Mouse (Mus musculus): Measurements from ENCODE around the gene Psmb2. TPM values are rescaled to one million over a fixed set of nuclear protein-coding genes. Genes with fewer than 3 reads are reported as not detected.

Gene Psmb2
- total and polyA plus RNA-seq, 2 experiments: 99.1 to 192 TPM

DNA sequence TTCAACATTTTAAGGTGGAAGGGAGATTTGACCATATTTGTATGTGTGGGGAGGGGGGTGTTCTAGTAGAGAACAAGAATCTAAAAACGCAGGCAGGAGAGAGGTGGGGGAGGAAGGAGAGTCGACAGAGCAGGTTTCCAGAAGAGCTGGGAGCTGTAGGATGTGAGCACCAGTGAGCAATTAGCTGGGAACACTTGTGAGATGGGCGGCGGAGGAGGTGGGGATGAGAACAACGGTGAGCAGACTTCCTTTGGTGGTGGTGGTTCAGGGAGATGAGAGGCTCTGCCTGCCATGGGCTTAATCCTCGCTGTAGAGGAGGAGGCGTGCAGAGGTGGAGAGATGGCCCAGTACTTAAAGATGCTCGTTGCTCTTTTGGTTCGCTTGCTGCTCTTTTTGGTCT is 35.5 kb upstream of the Psmb2 start:
- no peaks in the 10 kb centered on the region for H3K79me2 ChIP-seq (ENCODE audit: control insufficient read depth, insufficient read depth, low read length)
- no peak overlapping the region for H3K9ac ChIP-seq (ENCODE audit: low read depth, low read length)
- WGBS: 51% methylated on average over 9 of the region's 9 CpGs
- no peaks in the 10 kb centered on the region for H3K4me1 ChIP-seq (ENCODE audit: control insufficient read depth, insufficient read depth, low read length)
- H3K27ac ChIP-seq (replicated peaks; ENCODE audit: insufficient read depth, low read depth, low read length): no peak overlapping the region
- no peak for DNase-seq (ENCODE audit: extremely low read depth, low read depth, low spot score)
- H3K36me3 ChIP-seq (ENCODE audit: control insufficient read depth, insufficient read depth, low read length): no peaks in the 10 kb centered on the region
- H3K4me3 ChIP-seq (ENCODE audit: insufficient read depth, low read depth, low read length): no peak overlapping the region
- no peak for TF ChIP-seq POLR2A (IDR thresholded peaks at IDR 0.05; ENCODE audit: extremely low read depth, insufficient read depth, low read length)
- TF ChIP-seq CTCF (IDR thresholded peaks at IDR 0.05; ENCODE audit: low read depth, low read length): no peak
- H3K27me3 ChIP-seq (ENCODE audit: control insufficient read depth, insufficient read depth, low read length): no peaks in the 10 kb centered on the region

- TF ChIP-seq POLR2A (IDR thresholded peaks at IDR 0.05; ENCODE audit: extremely low read depth, insufficient read depth, low read length) (no peak), CTCF (IDR thresholded peaks at IDR 0.05; ENCODE audit: low read depth, low read length) (no peak)
- no peaks in the 10 kb centered on the region for H3K36me3 ChIP-seq (ENCODE audit: control insufficient read depth, insufficient read depth, low read length)
- H3K27me3 ChIP-seq (ENCODE audit: control insufficient read depth, insufficient read depth, low read length): no peaks in the 10 kb centered on the region
- no peak overlapping the region for H3K27ac ChIP-seq (replicated peaks; ENCODE audit: insufficient read depth, low read depth, low read length)
- H3K4me3 ChIP-seq (ENCODE audit: insufficient read depth, low read depth, low read length): no peak overlapping the region
- 84% methylated on average over 4 of the region's 4 CpGs for WGBS
- DNase-seq (ENCODE audit: extremely low read depth, low read depth, low spot score): no peak
- no peaks in the 10 kb centered on the region for H3K4me1 ChIP-seq (ENCODE audit: control insufficient read depth, insufficient read depth, low read length)
- no peak overlapping the region for H3K9ac ChIP-seq (ENCODE audit: low read depth, low read length)
- H3K79me2 ChIP-seq (ENCODE audit: control insufficient read depth, insufficient read depth, low read length): no peaks in the 10 kb centered on the region
Observed at GRCm38 (mm10) chr4:126643815-126644214, 33.6 kb upstream of the Psmb2 start.

GRCm38 (mm10) chr4:126644333-126644963 is 33.0 kb upstream of the Psmb2 start:
- no peaks in the 10 kb centered on the region for H3K4me1 ChIP-seq (ENCODE audit: control insufficient read depth, insufficient read depth, low read length)
- no peak overlapping the region for H3K27ac ChIP-seq (replicated peaks; ENCODE audit: insufficient read depth, low read depth, low read length)
- H3K27me3 ChIP-seq (ENCODE audit: control insufficient read depth, insufficient read depth, low read length): no peaks in the 10 kb centered on the region
- H3K79me2 ChIP-seq (ENCODE audit: control insufficient read depth, insufficient read depth, low read length): no peaks in the 10 kb centered on the region
- TF ChIP-seq POLR2A (IDR thresholded peaks at IDR 0.05; ENCODE audit: extremely low read depth, insufficient read depth, low read length): no peak
- no peak for TF ChIP-seq CTCF (IDR thresholded peaks at IDR 0.05; ENCODE audit: low read depth, low read length)
- WGBS: 73% methylated on average over 10 of the region's 10 CpGs
- no peak overlapping the region for H3K9ac ChIP-seq (ENCODE audit: low read depth, low read length)
- no peak overlapping the region for H3K4me3 ChIP-seq (ENCODE audit: insufficient read depth, low read depth, low read length)
- no peaks in the 10 kb centered on the region for H3K36me3 ChIP-seq (ENCODE audit: control insufficient read depth, insufficient read depth, low read length)
- no peak for DNase-seq (ENCODE audit: extremely low read depth, low read depth, low spot score)

DNA sequence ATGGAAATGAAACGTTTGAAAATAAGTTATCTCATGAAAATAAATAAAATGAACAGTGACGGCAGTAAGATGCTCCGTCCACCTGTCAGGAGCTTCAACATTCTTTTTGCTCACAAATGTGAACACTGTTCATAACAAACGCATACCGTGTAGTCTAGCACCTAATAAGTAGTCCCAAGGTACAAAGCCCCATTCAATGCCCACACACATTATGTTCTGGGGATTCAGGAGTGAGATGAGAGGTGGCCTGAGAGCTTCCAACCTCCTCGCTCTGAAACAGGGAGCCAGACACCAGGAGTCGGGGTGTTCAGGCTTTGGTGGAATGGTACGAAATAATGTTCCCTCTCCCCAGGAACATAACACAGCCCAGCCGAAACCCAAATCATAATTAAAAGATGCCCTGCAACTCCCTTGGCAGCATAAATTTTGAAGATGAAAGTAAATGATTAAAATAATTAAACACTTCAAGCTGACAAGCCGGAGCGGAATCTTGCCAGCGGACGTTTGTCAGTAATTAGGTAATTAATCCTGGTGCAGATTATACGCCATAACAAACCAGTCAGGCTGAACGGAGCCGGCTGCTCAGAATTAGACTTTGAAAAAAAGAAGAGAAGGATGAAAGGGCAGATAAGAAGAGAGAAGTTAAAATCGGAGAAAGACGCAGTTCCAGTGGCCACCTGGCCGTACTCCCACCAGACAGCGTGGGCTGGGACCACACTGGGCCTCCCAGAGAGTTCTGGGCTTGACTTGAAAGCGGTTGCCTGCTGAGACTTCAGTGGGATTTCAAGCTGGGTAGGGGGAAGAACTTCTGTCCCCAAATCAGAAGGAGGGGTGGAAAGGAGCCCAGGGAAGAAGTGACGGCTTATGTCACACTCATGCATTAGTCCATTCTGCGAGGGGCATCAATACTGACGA is 29.2 kb upstream of the Psmb2 start:
- no peak for DNase-seq (ENCODE audit: extremely low read depth, low read depth, low spot score)
- 69% methylated on average over 24 of the region's 24 CpGs for WGBS
- Histone ChIP-seq H3K4me1 (ENCODE audit: control insufficient read depth, insufficient read depth, low read length) (no peaks in the 10 kb centered on the region), H3K4me3 (ENCODE audit: insufficient read depth, low read depth, low read length) (no peak overlapping the region), H3K79me2 (ENCODE audit: control insufficient read depth, insufficient read depth, low read length) (no peaks in the 10 kb centered on the region), H3K27me3 (ENCODE audit: control insufficient read depth, insufficient read depth, low read length) (0 out of 2 replicates have a peak, but pooled peaks cover 2% of the 10 kb centered on the region), H3K27ac (replicated peaks; ENCODE audit: insufficient read depth, low read depth, low read length) (no peak overlapping the region), H3K9ac (ENCODE audit: low read depth, low read length) (no peak overlapping the region), H3K36me3 (ENCODE audit: control insufficient read depth, insufficient read depth, low read length) (no peaks in the 10 kb centered on the region)
- TF ChIP-seq CTCF (IDR thresholded peaks at IDR 0.05; ENCODE audit: low read depth, low read length) (no peak), POLR2A (IDR thresholded peaks at IDR 0.05; ENCODE audit: extremely low read depth, insufficient read depth, low read length) (no peak)

GRCm38 (mm10) chr4:126653148-126653547 is 24.3 kb upstream of the Psmb2 start:
- Histone ChIP-seq H3K4me3 (ENCODE audit: insufficient read depth, low read depth, low read length) (no peak overlapping the region), H3K27me3 (ENCODE audit: control insufficient read depth, insufficient read depth, low read length) (0 out of 2 replicates have a peak, but pooled peaks cover 2% of the 10 kb centered on the region), H3K27ac (replicated peaks; ENCODE audit: insufficient read depth, low read depth, low read length) (no peak overlapping the region), H3K79me2 (ENCODE audit: control insufficient read depth, insufficient read depth, low read length) (no peaks in the 10 kb centered on the region), H3K4me1 (ENCODE audit: control insufficient read depth, insufficient read depth, low read length) (no peaks in the 10 kb centered on the region), H3K9ac (ENCODE audit: low read depth, low read length) (no peak overlapping the region), H3K36me3 (ENCODE audit: control insufficient read depth, insufficient read depth, low read length) (no peaks in the 10 kb centered on the region)
- 66% methylated on average over 5 of the region's 5 CpGs for WGBS
- TF ChIP-seq CTCF (IDR thresholded peaks at IDR 0.05; ENCODE audit: low read depth, low read length) (no peak), POLR2A (IDR thresholded peaks at IDR 0.05; ENCODE audit: extremely low read depth, insufficient read depth, low read length) (no peak)
- DNase-seq (ENCODE audit: extremely low read depth, low read depth, low spot score): no peak
